Mouse (Mus musculus) forebrain, embryonic 15.5 days (tissue): ENCODE measurements around the gene Gng10. TPM values are rescaled to one million over a fixed set of nuclear protein-coding genes. Genes with fewer than 3 reads are reported as not detected.
A peak's percentile ranks its signal among the peaks of the same experiment; 100 is the strongest.

ENCODE experiments used
- ATAC-seq: fragments of 200-750 bp; cut with Nextera tagmentation; replicated peaks from 2 replicates; pipeline ENCODE4 v1.8.0; 2017; ENCODE audit warnings: mild to moderate bottlenecking, moderate TSS enrichment, moderate library complexity
- H3K27ac ChIP-seq: fragments of 300-500 bp; sonication (generic); replicated peaks from 2 replicates; pipeline ENCODE4 v1.5.1; 2015; ENCODE audit warnings: mild to moderate bottlenecking, inconsistent platforms
- H3K27me3 ChIP-seq: fragments of 300-500 bp; sonication (generic); 2 replicates; pipeline ENCODE4 v1.6.1; 2015; ENCODE audit warnings: inconsistent platforms
- H3K36me3 ChIP-seq: fragments of 300-500 bp; sonication (generic); 2 replicates; pipeline ENCODE4 v1.6.1; 2015; ENCODE audit warnings: mild to moderate bottlenecking, inconsistent platforms
- H3K4me1 ChIP-seq: fragments of 300-500 bp; sonication (generic); 2 replicates; pipeline ENCODE4 v1.6.1; 2015; ENCODE audit warnings: inconsistent platforms
- H3K4me2 ChIP-seq: fragments of 300-500 bp; sonication (generic); replicated peaks from 2 replicates; pipeline ENCODE4 v1.6.1; 2015; ENCODE audit warnings: mild to moderate bottlenecking, inconsistent platforms
- H3K4me3 ChIP-seq: fragments of 300-500 bp; sonication (generic); 2 replicates; pipeline ENCODE4 v1.5.1; 2015; ENCODE audit warnings: mild to moderate bottlenecking, inconsistent platforms
- H3K9ac ChIP-seq: fragments of 300-500 bp; sonication (generic); replicated peaks from 2 replicates; pipeline ENCODE4 v1.6.1; 2015; ENCODE audit warnings: mild to moderate bottlenecking, inconsistent platforms
- H3K9me3 ChIP-seq: fragments of 300-500 bp; sonication (generic); 2 replicates; pipeline ENCODE4 v1.6.1; 2016; ENCODE audit warnings: inconsistent platforms
- WGBS: fragments of 180-500 bp; shearing (Covaris S2); methylation state at CpG from one replicate; pipeline ENCODE4 v1.1.7; 2015; ENCODE audit warnings: mixed read lengths; 5-methylcytosine and 5-hydroxymethylcytosine counted together
- polyA plus RNA-seq: library from polyadenylated mRNA; unstranded; fragments of >200 nt; fragmentation: Nextera tagmentation; extraction: Ambion mirVana; gene quantifications from 2 replicates; pipeline ENCODE4 v1.2.1, GENCODE M21; 2015

Gene Gng10
- 196 and 207 TPM in 2 replicates for polyA plus RNA-seq

DNA sequence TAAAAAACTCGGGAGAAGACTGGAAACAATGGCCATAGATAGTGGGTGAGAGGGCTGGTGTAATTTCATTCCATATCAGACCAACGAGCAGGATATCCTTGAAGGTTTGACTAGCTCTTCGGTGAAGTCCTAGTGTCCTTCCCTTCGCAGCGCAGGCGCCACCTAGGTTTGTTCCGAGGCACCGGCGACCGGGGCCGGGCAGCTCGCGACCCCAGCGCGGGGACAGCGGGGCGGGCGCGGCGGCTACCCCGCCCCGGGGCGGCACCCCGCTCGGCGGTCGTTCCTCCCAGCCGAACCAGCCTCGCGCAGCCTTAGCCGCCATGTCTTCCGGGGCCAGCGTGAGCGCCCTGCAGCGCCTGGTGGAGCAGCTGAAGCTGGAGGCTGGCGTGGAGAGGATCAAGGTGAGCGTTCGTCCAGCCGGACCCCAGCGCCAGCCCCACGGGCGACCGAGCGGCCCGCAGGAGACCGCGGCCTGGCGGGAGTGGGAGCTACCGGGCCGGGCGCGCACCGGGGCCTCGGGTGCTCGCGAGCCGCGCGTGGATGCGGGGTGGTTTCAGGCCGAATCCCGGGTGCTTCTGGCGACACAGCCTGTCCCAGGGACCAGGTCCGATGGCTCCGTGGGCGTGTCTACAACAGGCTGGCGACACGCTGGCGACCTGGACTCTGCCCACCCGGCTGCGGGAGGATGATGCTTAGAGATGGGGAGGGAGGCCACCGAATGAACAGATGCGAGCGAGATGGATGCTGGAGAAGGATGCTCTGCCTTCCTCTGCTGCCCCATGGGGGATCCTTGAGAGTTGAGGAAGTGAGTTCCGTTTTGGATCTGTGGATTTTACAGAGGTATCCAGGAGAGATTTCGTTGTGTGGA lies at the start of gene Gng10:
TSS of gene Gng10 (plus strand) at position 171 of the 868 bp plus-strand sequence.
- peaks cover 6% of the 10 kb centered on the region for H3K36me3 ChIP-seq
- peak within 1 kb of the TSS; percentile 55 for H3K4me2 ChIP-seq
- no peaks in the 10 kb centered on the region for H3K27me3 ChIP-seq
- peak within 1 kb of the TSS; percentile 95 for H3K27ac ChIP-seq
- peaks cover 18% of the 10 kb centered on the region for H3K4me1 ChIP-seq
- peak; percentile 91 for ATAC-seq
- H3K9me3 ChIP-seq, result no peaks in the 10 kb centered on the region
- peak within 1 kb of the TSS; percentile 89 for H3K4me3 ChIP-seq
- 9% methylated on average over 76 of the region's 76 CpGs for WGBS
- H3K9ac ChIP-seq, result peak within 1 kb of the TSS; percentile 94

GRCm38 (mm10) chr4:58985157-58985648 lies 49.7 kb upstream of the Gng10 start:
- Histone ChIP-seq H3K27me3 (no peaks in the 10 kb centered on the region), H3K4me2 (no peak overlapping the region), H3K27ac (no peak overlapping the region), H3K9ac (no peak overlapping the region), H3K4me1 (peaks cover 12% of the 10 kb centered on the region), H3K36me3 (no peaks in the 10 kb centered on the region), H3K9me3 (no peaks in the 10 kb centered on the region), H3K4me3 (no peak overlapping the region)
- 0 out of 2 replicates have a peak, but pooled peaks have one; percentile 30 for ATAC-seq
- 26% methylated on average over 7 of the region's 7 CpGs for WGBS

DNA sequence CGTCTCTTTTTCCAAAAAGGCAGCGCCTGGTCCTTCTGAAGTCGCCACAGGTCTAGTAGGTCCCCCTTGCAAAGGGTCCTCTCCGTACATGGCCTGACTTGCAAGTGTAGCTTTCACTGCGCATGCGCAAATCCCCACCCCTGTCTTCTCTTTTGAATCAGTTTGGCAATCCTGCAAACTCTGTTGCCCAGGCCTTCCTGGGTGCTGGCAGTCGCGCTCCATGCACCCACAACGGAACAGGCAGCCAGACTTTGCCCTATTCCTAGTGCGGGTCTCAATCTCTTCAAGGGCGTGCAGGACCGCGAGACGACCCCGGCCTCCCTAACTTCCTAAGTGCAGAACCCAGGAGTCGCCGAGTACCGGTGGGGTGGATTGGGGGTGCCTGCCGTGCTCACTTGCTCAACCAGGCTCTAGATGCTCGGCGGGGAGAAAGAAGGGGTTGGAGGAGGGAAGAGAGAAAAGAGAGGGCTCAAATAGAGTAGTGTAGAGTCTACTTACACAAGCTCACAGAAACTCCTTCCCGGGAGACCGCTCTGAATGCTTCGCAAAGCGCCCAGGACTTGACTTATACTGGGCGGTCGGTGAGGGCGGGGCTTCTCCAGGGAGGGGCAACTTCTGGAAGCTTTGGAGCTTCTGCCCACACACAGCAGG lies 48.2 kb upstream of the Gng10 start, which contains the start of gene Ptgr1:
TSS of gene Ptgr1 (minus strand) at position 580 of the 651 bp plus-strand sequence.
- Histone ChIP-seq H3K4me1 (peaks cover 15% of the 10 kb centered on the region), H3K9ac (peak within 1 kb of the TSS; percentile 44), H3K27ac (no peak within 1 kb of the TSS), H3K36me3 (no peaks in the 10 kb centered on the region), H3K4me2 (peak within 1 kb of the TSS; percentile 86), H3K9me3 (no peaks in the 10 kb centered on the region), H3K4me3 (peak within 1 kb of the TSS; percentile 52), H3K27me3 (no peaks in the 10 kb centered on the region)
- under 1% methylated on average over 28 of the region's 28 CpGs for WGBS
- ATAC-seq, result peak; percentile 70

- Histone ChIP-seq H3K4me3 (no peak overlapping the region), H3K27ac (no peak overlapping the region), H3K27me3 (no peaks in the 10 kb centered on the region), H3K9me3 (no peaks in the 10 kb centered on the region), H3K4me2 (no peak overlapping the region), H3K9ac (no peak overlapping the region), H3K36me3 (no peaks in the 10 kb centered on the region), H3K4me1 (peaks cover 15% of the 10 kb centered on the region)
- 86% methylated on average over 7 of the region's 7 CpGs for WGBS
- no peak for ATAC-seq
Measured at GRCm38 (mm10) chr4:58989303-58989898, 45.5 kb upstream of the Gng10 start.

GRCm38 (mm10) chr4:58990609-58991434 lies 44.1 kb upstream of the Gng10 start:
- Histone ChIP-seq H3K4me2 (no peak overlapping the region), H3K9me3 (no peaks in the 10 kb centered on the region), H3K27me3 (no peaks in the 10 kb centered on the region), H3K9ac (no peak overlapping the region), H3K27ac (no peak overlapping the region), H3K36me3 (no peaks in the 10 kb centered on the region), H3K4me1 (peaks cover 12% of the 10 kb centered on the region), H3K4me3 (no peak overlapping the region)
- 62% methylated on average over 17 of the region's 17 CpGs for WGBS
- ATAC-seq, result no peak; the same call in 1 of the 2 replicates

- no peak overlapping the region for H3K4me3 ChIP-seq
- no peaks in the 10 kb centered on the region for H3K27me3 ChIP-seq
- H3K9me3 ChIP-seq, result no peaks in the 10 kb centered on the region
- H3K9ac ChIP-seq, result no peak overlapping the region
- H3K4me1 ChIP-seq, result peaks cover 3% of the 10 kb centered on the region; the same call in 1 of the 2 replicates
- ATAC-seq, result no peak
- H3K27ac ChIP-seq, result no peak overlapping the region
- H3K36me3 ChIP-seq, result no peaks in the 10 kb centered on the region
- H3K4me2 ChIP-seq, result no peak overlapping the region
- WGBS, result 81% methylated on average over 5 of the region's 5 CpGs
Measured at GRCm38 (mm10) chr4:58992195-58992594, 42.7 kb upstream of the Gng10 start.

- no peak within 1 kb of the TSS for H3K4me2 ChIP-seq
- H3K27me3 ChIP-seq, result no peaks in the 10 kb centered on the region
- no peak within 1 kb of the TSS for H3K9ac ChIP-seq
- no peak within 1 kb of the TSS for H3K27ac ChIP-seq
- H3K4me3 ChIP-seq, result no peak within 1 kb of the TSS
- 90% methylated on average over 4 of the region's 4 CpGs for WGBS
- no peak for ATAC-seq
- no peaks in the 10 kb centered on the region for H3K9me3 ChIP-seq
- no peaks in the 10 kb centered on the region for H3K36me3 ChIP-seq
- peaks cover 6% of the 10 kb centered on the region; the same call in 1 of the 2 replicates for H3K4me1 ChIP-seq
Measured at GRCm38 (mm10) chr4:58994762-58995161, 40.1 kb upstream of the Gng10 start, which contains the start of gene Dnajc25. Gene Dnajc25 (plus strand): TSS chr4:58995062.

DNA sequence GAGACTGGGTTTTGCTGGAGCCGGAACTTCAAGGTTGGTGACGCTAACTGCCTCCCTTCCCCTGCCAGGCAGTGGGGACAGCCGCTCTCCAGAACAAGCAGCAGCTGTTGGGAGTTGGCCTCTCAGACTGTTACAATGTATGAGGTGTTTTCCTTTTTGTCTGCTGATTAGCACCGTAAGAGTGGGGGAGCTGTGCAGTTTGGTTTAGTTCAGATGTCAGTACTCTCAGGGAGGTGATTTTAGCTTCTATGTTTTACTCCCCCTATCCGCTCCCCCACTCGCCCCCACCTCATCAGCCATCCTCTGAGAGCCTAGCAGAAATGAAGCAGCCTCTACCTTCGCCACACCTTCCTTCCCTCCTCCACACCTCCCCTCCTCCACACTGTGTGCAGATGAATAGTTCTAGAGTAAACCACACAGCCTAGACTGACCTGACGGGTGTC lies 39.6 kb upstream of the Gng10 start:
- 73% methylated on average over 8 of the region's 8 CpGs for WGBS
- H3K9me3 ChIP-seq, result no peaks in the 10 kb centered on the region
- ATAC-seq, result no peak
- no peaks in the 10 kb centered on the region for H3K36me3 ChIP-seq
- H3K4me3 ChIP-seq, result no peak overlapping the region
- H3K27ac ChIP-seq, result no peak overlapping the region
- no peak overlapping the region for H3K9ac ChIP-seq
- H3K27me3 ChIP-seq, result no peaks in the 10 kb centered on the region
- peaks cover 6% of the 10 kb centered on the region; the same call in 1 of the 2 replicates for H3K4me1 ChIP-seq
- no peak overlapping the region for H3K4me2 ChIP-seq

DNA sequence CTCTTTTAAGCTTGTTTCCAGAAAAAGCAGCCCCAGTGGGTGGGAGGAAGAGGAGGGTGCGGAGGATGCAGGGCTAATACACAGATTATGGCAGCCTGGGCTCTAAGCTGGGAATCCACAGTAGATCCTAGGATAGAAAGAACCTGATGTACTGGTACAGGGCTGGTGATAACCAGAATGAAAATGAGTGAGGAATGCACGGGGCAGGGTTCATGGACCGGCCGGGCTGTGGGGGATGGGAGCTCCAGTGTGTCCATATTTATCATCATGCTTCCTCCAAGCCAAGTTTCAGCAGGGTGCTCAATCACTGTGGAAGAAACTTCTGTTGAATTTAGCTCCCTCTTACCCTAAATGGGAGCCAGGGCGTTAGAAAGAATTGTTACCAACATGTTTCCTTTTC lies 37.8 kb upstream of the Gng10 start:
- no peaks in the 10 kb centered on the region for H3K9me3 ChIP-seq
- no peak for ATAC-seq
- WGBS, result 87% methylated on average over 5 of the region's 5 CpGs
- H3K36me3 ChIP-seq, result no peaks in the 10 kb centered on the region
- no peak overlapping the region for H3K4me2 ChIP-seq
- H3K27me3 ChIP-seq, result no peaks in the 10 kb centered on the region
- H3K4me3 ChIP-seq, result no peak overlapping the region
- H3K4me1 ChIP-seq, result 0 out of 2 replicates have a peak, but pooled peaks cover 3% of the 10 kb centered on the region
- H3K27ac ChIP-seq, result no peak overlapping the region
- H3K9ac ChIP-seq, result no peak overlapping the region

GRCm38 (mm10) chr4:58998688-58999087 lies 36.2 kb upstream of the Gng10 start:
- ATAC-seq, result no peak
- Histone ChIP-seq H3K36me3 (no peaks in the 10 kb centered on the region), H3K27me3 (no peaks in the 10 kb centered on the region), H3K9me3 (no peaks in the 10 kb centered on the region), H3K9ac (no peak overlapping the region), H3K27ac (no peak overlapping the region), H3K4me3 (no peak overlapping the region), H3K4me1 (peaks cover 10% of the 10 kb centered on the region), H3K4me2 (no peak overlapping the region)
- WGBS, result 81% methylated on average over 1 of the region's 1 CpGs

DNA sequence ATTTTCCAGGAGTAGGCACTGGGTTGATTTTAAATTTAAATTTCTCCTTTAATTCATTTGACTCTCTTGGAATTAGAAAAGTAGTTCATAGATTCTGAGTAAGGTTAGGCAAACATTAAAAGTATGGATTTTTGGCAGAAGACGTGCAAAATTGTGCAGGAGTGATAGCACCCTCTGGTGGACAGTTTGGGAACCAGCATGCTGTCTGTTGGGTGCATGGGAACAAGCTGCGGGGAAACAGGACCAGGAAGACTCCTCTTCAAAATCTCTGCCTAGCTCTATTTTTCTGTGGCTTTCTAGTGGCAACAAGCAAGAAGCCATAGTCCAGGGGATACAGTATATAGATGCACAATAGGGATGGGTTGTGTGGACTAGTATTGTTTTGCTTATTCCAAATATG lies 35.2 kb upstream of the Gng10 start:
- no peak overlapping the region for H3K27ac ChIP-seq
- no peaks in the 10 kb centered on the region for H3K9me3 ChIP-seq
- H3K4me3 ChIP-seq, result no peak overlapping the region
- no peaks in the 10 kb centered on the region for H3K36me3 ChIP-seq
- no peak for ATAC-seq
- peaks cover 20% of the 10 kb centered on the region for H3K4me1 ChIP-seq
- no peaks in the 10 kb centered on the region for H3K27me3 ChIP-seq
- 5% methylated on average over 2 of the region's 2 CpGs for WGBS
- no peak overlapping the region for H3K4me2 ChIP-seq
- H3K9ac ChIP-seq, result no peak overlapping the region
